Mouse (Mus musculus) megakaryocyte-erythroid progenitor cell, adult 5-6 weeks (primary cell): ENCODE measurements around the gene Chrnb1. TPM values are rescaled to one million over a fixed set of nuclear protein-coding genes. Genes with fewer than 3 reads are reported as not detected.
A peak's percentile ranks its signal among the peaks of the same experiment; 100 is the strongest.

Experiments
- ATAC-seq: replicated peaks from 2 replicates; pipeline ENCODE4 v1.8.0; 2016; ENCODE audit warnings: mild to moderate bottlenecking, inconsistent platforms; ENCODE audit not compliant: severe bottlenecking, poor library complexity, low FRiP score, low TSS enrichment
- total RNA-seq, 2 experiments: library from RNA; stranded (forward) in 1 of 2; stranded (reverse) in 1 of 2; fragments of 200-1000, 215-1000 nt in 1 of 2; fragments of >200 nt in 1 of 2; fragmentation: Nextera tagmentation in 1 of 2; gene quantifications; 2 replicates each; pipeline ENCODE4 v1.2.3; 2014 to 2017

Chrnb1 gene
- total RNA-seq, 2 experiments from 2014 or later: 0.28 to 2.3 TPM

GRCm38 (mm10) chr11:69804972-69805909 lies 9.5 kb upstream of the Chrnb1 start, which contains the start of gene Tmem102:
TSS of gene Tmem102 (minus strand) at chr11:69805624.
- no peak for ATAC-seq

GRCm38 (mm10) chr11:69804652-69804940 lies 8.9 kb upstream of the Chrnb1 start:
- ATAC-seq: no peak

- peak; percentile 72 for ATAC-seq
Measured at GRCm38 (mm10) chr11:69803786-69804651, 8.3 kb upstream of the Chrnb1 start.

- no peak; the same call in 1 of the 2 replicates for ATAC-seq
Measured at GRCm38 (mm10) chr11:69803328-69803727, 7.6 kb upstream of the Chrnb1 start.

- 0 out of 2 replicates have a peak, but pooled peaks have one; percentile 31 for ATAC-seq
Measured at GRCm38 (mm10) chr11:69802648-69803105, 6.9 kb upstream of the Chrnb1 start.

GRCm38 (mm10) chr11:69801379-69801977 lies 5.7 kb upstream of the Chrnb1 start, which contains the start of gene Fgf11:
TSS of gene Fgf11 (minus strand) at chr11:69801857.
- ATAC-seq: no peak

DNA sequence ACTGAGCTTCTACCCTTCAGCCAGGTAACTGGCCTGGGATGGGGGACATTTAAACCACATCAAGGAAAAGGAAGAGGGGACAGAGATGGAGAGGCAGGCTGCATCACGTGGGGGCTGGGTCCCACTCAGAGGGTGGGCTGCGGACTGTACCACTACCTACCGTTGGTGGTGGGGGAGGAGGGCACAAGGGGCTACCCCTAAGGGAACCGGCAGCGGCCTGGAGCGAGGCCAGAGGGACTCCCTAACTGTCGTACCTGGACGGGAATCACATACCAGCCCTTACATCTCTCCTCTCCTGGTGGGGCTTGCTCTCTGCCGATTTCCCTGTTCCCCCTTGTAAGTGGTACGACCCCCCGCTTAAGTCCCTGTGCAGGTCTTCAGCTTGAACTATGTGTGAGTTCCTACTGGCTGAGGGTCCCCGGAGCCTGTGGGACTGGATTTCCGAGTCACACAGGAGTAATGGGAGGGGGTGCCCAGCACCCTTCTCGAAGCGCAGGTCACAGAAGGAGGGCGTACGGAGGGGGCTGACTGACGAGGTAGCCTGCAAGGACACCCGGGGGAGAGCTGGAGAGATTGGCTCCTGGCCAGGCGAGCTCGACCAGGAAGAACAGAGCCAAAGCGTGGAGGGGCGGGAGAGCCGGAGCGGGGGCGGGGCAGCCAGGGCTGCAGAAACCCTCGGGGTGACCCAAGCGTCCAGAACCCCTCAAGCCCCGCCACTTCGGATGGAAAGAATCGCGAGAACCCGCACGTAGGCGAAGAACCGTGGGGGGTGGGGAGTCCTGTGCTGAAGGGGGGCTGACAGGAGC lies 4.9 kb upstream of the Chrnb1 start:
- no peak for ATAC-seq

DNA sequence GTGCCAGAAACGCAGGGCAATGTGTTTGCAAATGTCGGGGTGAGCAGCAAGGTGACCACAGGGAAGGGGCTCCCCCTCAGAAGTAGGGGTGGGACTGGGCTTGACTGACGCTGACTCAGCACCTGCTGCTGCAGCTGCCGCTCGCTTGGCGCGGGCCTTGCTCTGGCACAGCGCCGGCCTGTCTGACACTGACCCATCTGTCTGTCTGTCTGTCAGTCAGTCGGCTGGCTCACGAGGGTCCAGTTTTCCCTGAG lies 4.3 kb upstream of the Chrnb1 start:
- no peak for ATAC-seq

DNA sequence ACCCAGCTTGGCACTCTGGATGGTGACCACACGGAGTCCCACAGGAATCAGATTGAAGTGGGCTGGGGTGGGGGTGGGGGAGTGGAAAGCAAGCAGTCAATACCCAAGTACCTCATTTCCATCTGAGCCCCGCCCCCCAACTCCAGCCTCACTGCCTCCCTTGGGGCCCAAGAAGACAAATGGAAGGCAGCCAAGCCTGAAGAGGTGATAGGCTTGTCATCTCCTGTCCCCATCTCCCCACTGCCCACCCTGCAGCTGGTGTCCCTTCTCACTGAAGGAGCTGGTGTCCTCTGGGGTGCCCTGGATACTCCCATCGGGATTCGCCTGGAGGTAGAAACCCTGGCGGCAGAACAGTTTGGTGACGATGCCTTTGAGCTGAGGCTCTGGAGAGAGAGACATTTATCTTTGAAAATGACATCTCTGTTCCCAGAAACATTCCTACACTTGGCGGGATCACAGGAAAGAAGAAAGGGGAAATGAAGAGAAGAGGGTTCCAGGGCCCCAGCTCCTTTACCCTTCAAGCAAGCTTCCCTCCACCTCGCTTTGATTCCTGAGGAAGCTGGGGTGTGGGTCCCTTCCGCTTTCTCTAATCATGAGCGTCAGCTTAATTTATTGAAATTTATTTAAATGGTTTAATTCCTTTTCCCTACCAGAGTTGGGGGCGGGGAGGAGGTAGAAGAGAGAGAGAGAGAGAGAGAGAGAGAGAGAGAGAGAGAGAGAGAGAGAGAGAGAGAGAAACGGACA lies 3.8 kb upstream of the Chrnb1 start:
- no peak for ATAC-seq

DNA sequence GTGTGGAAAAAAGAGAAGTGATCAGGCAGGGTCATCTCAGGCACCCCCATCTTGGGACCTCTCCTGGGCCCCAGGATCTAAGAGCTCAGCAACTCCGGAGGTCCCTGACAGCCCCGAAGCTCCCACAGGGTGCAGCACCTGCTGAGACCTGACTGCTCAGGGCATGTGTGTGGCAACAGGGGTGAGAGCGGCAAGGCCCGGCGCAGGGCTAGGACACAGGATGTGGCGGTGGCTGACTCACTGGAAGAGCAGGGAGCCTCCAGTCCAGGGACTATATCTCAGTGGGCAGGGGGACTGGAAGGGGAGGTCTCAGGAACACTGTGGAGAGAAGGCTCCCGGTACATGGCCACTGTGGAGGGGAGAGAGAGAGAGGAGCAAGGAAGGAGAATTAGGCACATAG lies 2.2 kb upstream of the Chrnb1 start:
- no peak for ATAC-seq

DNA sequence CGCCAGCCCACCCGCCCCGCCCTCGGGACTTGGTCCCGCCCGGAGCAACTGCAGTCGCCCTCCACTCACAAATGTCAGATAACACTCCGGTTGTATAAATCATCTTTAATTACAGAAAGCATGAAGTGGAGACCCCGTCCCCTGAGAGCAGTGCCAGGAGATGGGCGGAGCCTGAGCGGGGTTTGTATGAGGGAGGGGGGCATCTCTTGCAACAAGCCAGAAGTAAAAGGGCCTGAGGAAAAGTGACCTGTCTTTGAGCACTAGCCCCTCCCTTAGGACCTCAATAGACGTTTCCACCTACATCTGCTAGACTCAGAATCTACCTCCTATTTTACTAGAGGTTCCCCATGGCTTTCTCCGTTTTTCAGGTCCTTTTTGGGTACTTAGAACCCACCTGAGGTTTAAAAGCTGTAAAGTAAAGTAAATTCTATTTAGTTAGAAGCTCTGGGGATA lies 266 bp upstream of the Chrnb1 start:
- ATAC-seq: no peak

DNA sequence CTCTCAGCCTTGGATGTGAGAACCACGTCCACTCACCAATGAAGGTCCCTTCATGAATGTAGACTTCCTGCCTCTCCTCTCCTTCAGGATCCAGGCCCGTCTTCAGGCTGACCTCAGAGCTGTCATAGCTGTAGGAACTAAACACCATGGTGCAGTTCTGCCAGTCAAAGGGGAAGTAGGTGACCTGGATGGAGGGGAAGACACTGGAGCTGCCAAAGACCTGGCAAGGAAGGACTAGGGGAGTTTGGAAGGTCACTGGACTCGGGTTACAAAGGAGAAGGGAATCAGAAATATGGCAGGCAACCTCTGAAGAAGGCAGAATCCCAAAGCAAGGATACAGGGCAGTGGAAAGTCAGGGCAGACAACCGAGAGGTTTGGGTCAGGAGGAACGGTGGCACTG lies 2.3 kb downstream of the Chrnb1 start:
- ATAC-seq: no peak

GRCm38 (mm10) chr11:69791420-69791819 lies 4.3 kb downstream of the Chrnb1 start:
- no peak for ATAC-seq

DNA sequence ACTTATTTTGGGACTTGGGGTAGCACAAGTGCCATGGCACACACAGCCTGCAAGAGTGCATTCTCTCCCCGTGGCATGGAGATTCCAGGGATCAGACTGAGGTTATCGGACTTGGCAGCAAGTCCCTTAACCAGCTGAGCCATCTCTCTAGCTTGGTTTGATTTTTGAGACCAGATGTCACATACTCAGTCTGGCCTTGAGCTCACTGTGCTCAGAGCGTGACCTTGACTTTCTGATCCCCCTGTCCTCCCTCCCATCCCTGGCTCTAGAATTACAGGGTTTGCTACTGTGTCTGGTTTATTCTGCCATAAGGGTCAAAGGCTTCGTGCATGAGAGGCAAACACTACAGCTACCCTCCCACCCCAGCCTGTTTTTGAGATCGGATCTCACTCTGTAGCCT lies 6.3 kb downstream of the Chrnb1 start:
- ATAC-seq: no peak

GRCm38 (mm10) chr11:69787306-69787705 lies 8.4 kb downstream of the Chrnb1 start:
- no peak for ATAC-seq

GRCm38 (mm10) chr11:69784793-69785272 lies 10.9 kb downstream of the Chrnb1 start:
- peak; percentile 94 for ATAC-seq

DNA sequence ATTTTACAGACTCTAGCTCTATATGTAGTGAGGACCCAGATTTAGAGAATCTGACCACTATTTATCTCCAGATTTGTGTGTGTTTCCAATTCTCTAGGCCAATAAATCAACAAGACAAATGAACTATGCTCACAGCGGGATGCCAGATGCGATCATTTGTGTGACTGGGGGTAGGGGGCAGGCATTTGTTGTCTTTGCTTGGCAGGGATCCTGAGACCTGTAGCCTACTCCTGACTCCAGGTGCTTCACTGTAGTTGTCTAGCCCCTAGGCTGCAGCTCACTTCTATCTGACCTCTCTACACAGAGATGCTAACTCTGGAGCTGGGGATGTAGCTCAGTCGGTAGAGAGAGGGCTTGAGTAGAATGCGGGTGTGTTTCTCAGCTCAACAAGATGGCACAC lies 13.9 kb downstream of the Chrnb1 start:
- no peak for ATAC-seq

DNA sequence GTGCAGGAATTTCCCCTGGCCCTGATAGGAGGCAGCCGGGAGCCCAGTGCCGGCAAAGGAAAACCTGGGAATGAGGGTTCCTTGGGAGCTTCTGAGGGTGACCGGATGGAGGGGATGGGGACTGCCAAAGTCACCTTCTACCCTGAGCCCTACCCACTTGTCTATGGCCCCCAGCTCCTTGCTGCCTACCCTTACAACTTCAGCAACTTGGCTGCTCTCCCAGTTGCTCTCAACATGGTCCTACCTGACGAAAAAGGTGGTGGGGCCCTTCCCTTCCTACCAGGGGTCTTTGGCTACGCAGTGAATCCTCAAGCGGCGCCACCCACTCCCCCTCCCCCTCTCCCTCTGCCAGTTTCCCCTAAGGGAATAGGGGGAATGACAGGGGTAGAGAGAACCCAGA lies 16.8 kb downstream of the Chrnb1 start:
- ATAC-seq: no peak
